Mouse (Mus musculus) spleen, embryonic (tissue): Measurements from ENCODE around the gene Tsr3.

Source experiments
- CTCF ChIA-PET: fragments of 350-600 bp; sonication (Branson Sonifier 250); formaldehyde crosslinking; loops from one replicate; lab custom pipeline; 2022; lab: Charles Lee

The Tsr3 gene

DNA sequence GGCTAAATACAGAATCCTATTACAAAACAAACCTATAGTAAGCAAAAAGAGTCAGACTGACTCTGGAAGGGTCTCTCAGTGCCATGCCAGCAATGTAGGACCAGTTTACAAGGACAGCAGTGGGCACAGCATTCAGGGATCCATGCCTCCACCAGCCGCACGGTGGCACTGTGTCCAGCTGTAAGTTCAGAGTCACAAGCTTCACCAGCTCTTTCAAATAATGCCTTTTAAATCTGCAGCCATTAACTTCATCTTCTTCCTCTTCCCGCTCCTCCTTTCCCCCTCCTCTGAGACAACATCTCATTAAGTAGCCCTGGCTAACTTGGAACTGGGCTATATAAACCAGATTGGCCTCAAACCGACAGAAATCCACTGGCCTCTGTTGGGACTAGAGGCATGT lies 48.9 kb downstream of the Tsr3 start:
- CTCF ChIA-PET, result no interaction called here

DNA sequence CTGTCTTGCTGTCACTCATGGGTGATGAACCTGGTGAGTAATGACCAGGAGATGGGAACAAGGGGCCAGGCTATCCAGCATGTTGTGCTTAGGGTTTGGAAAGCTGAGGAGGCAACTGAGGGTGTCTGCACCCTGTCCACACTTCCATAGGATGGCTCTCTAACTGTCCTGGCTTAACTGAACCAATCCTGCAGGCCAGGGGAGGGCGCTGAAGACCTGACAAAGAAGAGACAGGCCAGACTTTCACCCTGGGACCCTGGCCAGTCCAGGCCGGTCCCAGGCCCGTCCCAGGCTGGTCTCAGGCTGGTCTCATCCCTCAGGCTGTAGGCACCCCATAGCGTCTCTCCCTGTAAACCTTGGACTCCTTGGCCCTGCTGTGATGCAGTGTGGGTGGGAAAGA lies 50.4 kb downstream of the Tsr3 start:
- CTCF ChIA-PET, result no interaction called here
